Mouse (Mus musculus) heart, embryonic 11.5 days (tissue): ENCODE measurements at regions not wholly inside any gene's neighbourhood (a gene's known extent, or its start where the extent isn't known, plus 50 kb on each side); places are given as distances from the start of the nearest gene placed in this dataset.

ENCODE experiments used
- ATAC-seq: fragments of 200-750 bp; cut with Nextera tagmentation; replicated peaks from 2 replicates; pipeline ENCODE4 v1.8.0; 2017; ENCODE audit warnings: moderate library complexity; ENCODE audit not compliant: insufficient number of reproducible peaks, low FRiP score, low TSS enrichment
- H3K27ac ChIP-seq: fragments of 300-500 bp; sonication (generic); 2 replicates; pipeline ENCODE4 v1.5.1; 2014; ENCODE audit warnings: mild to moderate bottlenecking, low read depth, low read length
- H3K27me3 ChIP-seq: fragments of 300-500 bp; sonication (generic); 2 replicates; pipeline ENCODE4 v1.6.1; 2014; ENCODE audit warnings: mild to moderate bottlenecking, low read length, mixed read lengths; ENCODE audit not compliant: control insufficient read depth, insufficient read depth
- H3K36me3 ChIP-seq: fragments of 300-500 bp; sonication (generic); 2 replicates; pipeline ENCODE4 v1.6.1; 2014; ENCODE audit warnings: mild to moderate bottlenecking, low read length, moderate library complexity, mixed read lengths; ENCODE audit not compliant: control insufficient read depth, insufficient read depth
- H3K4me1 ChIP-seq: fragments of 300-500 bp; sonication (generic); 2 replicates; pipeline ENCODE4 v1.6.1; 2014; ENCODE audit warnings: low read length; ENCODE audit not compliant: control insufficient read depth, insufficient read depth
- H3K4me2 ChIP-seq: fragments of 300-500 bp; sonication (generic); 2 replicates; pipeline ENCODE4 v1.6.1; 2014; ENCODE audit warnings: mild to moderate bottlenecking, moderate library complexity
- H3K4me3 ChIP-seq: fragments of 300-500 bp; sonication (generic); 2 replicates; pipeline ENCODE4 v1.5.1; 2014; ENCODE audit warnings: low read depth, low read length
- H3K9ac ChIP-seq: fragments of 300-500 bp; sonication (generic); 2 replicates; pipeline ENCODE4 v1.6.1; 2014; ENCODE audit warnings: mild to moderate bottlenecking, low read depth, low read length, moderate library complexity
- H3K9me3 ChIP-seq: fragments of 300-500 bp; sonication (generic); replicated peaks from 2 replicates; pipeline ENCODE4 v1.6.1; 2016; ENCODE audit warnings: low read length; ENCODE audit not compliant: control insufficient read depth
- WGBS: fragments of 180-500 bp; shearing (Covaris S2); extraction: QIAGEN DNeasy Blood & Tissue Kit; methylation state at CpG from one replicate; pipeline ENCODE4 v1.1.7; 2014; ENCODE audit not compliant: insufficient replicate concordance; 5-methylcytosine and 5-hydroxymethylcytosine counted together

GRCm38 (mm10) chr2:51055339-51055738 is 93.6 kb downstream of the Rnd3 start:
- ATAC-seq, result no peak
- 35% methylated on average over 3 of the region's 3 CpGs for WGBS
- Histone ChIP-seq H3K4me3 (no peak overlapping the region), H3K4me1 (no peaks in the 10 kb centered on the region), H3K4me2 (no peak overlapping the region), H3K9me3 (no peaks in the 10 kb centered on the region), H3K27ac (no peak overlapping the region), H3K36me3 (no peaks in the 10 kb centered on the region), H3K27me3 (no peaks in the 10 kb centered on the region), H3K9ac (no peak overlapping the region)

DNA sequence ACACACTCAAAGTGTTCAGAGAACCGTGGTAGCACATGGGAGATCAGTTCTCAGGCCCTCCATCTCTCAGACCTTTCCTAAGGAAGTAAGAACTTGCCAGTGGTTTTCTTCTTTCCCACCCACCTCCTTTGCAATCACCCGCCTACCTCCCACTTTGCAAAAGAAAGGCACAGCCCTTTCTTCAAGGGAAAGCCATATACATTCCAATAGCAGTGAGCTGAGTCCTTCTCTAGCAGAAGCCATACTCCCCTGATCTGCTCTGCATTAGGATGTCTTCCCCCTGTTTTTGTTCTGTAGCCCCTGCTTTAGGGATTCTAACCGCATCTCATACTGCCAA is 99.1 kb downstream of the Rnd3 start:
- H3K4me3 ChIP-seq, result no peak overlapping the region
- ATAC-seq, result no peak
- WGBS, result 71% methylated on average over 3 of the region's 3 CpGs

DNA sequence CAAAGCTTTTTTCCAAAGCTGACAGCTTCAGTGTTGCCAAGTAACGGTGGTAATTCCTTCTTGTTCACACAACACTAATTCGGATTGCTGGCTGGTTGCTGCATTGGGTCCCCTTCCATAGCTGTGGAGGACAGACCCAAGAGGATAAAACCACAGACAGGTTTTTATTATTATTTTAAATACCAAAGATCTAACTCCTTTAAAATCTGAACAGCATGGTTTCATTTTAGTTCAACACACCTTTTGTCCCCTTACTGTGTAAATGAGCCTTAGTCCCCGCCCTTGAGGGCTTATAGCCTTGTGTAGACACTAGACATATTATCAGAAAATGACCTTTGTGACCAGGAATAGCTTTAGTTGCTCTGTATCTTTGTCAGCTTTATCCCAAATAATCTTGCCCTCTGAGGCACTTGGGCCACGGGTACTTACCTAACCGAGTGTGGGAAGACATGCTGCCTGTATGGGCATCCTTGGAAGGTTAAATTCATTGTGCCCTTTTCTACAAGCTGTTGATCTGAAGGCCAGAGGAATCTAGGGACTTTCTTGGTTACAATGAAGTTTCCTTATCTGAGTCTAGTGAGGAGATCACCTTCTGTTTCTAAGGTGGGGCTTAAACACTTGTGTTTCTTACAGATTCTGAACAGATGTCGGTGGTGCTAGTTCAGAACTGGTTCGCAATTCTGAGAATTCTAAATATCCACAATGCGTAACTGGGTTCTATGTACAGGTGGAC is 99.6 kb downstream of the Rnd3 start:
- ATAC-seq, result no peak
- Histone ChIP-seq H3K27me3 (no peaks in the 10 kb centered on the region), H3K4me3 (no peak overlapping the region), H3K36me3 (no peaks in the 10 kb centered on the region), H3K27ac (no peak overlapping the region), H3K4me1 (no peaks in the 10 kb centered on the region), H3K9me3 (no peaks in the 10 kb centered on the region), H3K4me2 (no peak overlapping the region), H3K9ac (no peak overlapping the region)
- WGBS, result 72% methylated on average over 8 of the region's 8 CpGs

More for the DNA sequence above, 99.1 kb downstream of the Rnd3 start:
- no peaks in the 10 kb centered on the region for H3K36me3 ChIP-seq
- H3K4me1 ChIP-seq, result no peaks in the 10 kb centered on the region
- H3K27ac ChIP-seq, result no peak overlapping the region
- H3K9ac ChIP-seq, result no peak overlapping the region
- no peaks in the 10 kb centered on the region for H3K9me3 ChIP-seq
- H3K27me3 ChIP-seq, result no peaks in the 10 kb centered on the region
- no peak overlapping the region for H3K4me2 ChIP-seq

DNA sequence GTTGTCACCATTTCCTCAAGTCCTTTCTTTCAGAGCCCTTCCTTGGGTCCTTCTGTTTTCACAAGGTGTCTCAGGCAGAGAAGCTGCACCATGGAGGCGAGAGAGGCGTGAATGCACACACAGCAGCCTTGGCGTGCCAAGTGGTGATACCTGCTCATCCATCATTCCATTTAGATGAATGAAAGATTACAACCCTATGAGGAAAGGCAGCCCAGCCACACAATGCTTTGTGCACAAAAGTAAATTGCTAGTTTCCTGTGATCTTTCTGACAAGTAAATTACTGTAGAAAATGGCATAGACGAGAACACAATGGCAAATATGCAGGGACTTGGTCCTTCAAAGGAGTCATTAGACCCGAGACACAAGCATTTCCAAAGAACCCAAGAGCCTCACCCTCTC is 101.4 kb downstream of the Rnd3 start:
- Histone ChIP-seq H3K4me2 (no peak overlapping the region), H3K4me3 (no peak overlapping the region), H3K27ac (no peak overlapping the region), H3K4me1 (no peaks in the 10 kb centered on the region), H3K9ac (no peak overlapping the region), H3K9me3 (no peaks in the 10 kb centered on the region), H3K36me3 (no peaks in the 10 kb centered on the region), H3K27me3 (no peaks in the 10 kb centered on the region)
- ATAC-seq, result no peak
- 76% methylated on average over 5 of the region's 5 CpGs for WGBS

- no peaks in the 10 kb centered on the region for H3K27me3 ChIP-seq
- H3K4me1 ChIP-seq, result no peaks in the 10 kb centered on the region
- H3K27ac ChIP-seq, result no peak overlapping the region
- H3K4me3 ChIP-seq, result no peak overlapping the region
- WGBS, result 90% methylated on average over 2 of the region's 2 CpGs
- H3K9me3 ChIP-seq, result no peaks in the 10 kb centered on the region
- H3K36me3 ChIP-seq, result no peaks in the 10 kb centered on the region
- no peak overlapping the region for H3K9ac ChIP-seq
- no peak overlapping the region for H3K4me2 ChIP-seq
- no peak for ATAC-seq
These were observed 103.3 kb downstream of the Rnd3 start for GRCm38 (mm10) chr2:51045626-51046025.

GRCm38 (mm10) chr2:51041101-51041500 is 107.8 kb downstream of the Rnd3 start:
- Histone ChIP-seq H3K27ac (no peak overlapping the region), H3K36me3 (no peaks in the 10 kb centered on the region), H3K27me3 (no peaks in the 10 kb centered on the region), H3K9me3 (no peaks in the 10 kb centered on the region), H3K4me2 (no peak overlapping the region), H3K4me3 (no peak overlapping the region), H3K4me1 (0 out of 2 replicates have a peak, but pooled peaks cover 8% of the 10 kb centered on the region), H3K9ac (no peak overlapping the region)
- 55% methylated on average over 7 of the region's 7 CpGs for WGBS
- ATAC-seq, result no peak

GRCm38 (mm10) chr2:51038685-51039084 is 110.2 kb downstream of the Rnd3 start:
- no peak overlapping the region for H3K4me3 ChIP-seq
- H3K9me3 ChIP-seq, result no peaks in the 10 kb centered on the region
- no peak for ATAC-seq
- WGBS, result 54% methylated on average over 6 of the region's 6 CpGs
- H3K4me2 ChIP-seq, result no peak overlapping the region
- H3K4me1 ChIP-seq, result 0 out of 2 replicates have a peak, but pooled peaks cover 10% of the 10 kb centered on the region
- H3K27me3 ChIP-seq, result no peaks in the 10 kb centered on the region
- no peak overlapping the region for H3K9ac ChIP-seq
- no peaks in the 10 kb centered on the region for H3K36me3 ChIP-seq
- no peak overlapping the region for H3K27ac ChIP-seq

DNA sequence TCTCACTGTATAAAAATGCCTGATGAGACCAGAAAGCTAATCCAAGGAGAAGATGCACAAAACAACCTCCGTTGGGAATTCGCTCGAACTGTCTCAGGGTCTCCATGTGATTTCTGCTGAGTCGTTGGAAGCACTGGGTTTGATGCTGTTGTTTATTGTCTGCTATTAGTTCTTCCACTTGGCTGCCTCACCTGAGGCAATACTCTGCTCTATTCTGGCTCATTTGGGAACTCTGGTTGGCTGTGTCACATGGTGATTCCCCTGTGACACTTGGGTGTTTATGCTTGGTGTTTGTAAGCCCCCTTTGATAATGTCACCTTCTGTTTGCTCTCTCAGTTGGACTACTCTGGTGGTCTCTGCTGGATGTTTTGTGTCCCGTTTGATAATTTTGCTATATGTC is 111.9 kb downstream of the Rnd3 start:
- H3K27ac ChIP-seq, result no peak overlapping the region
- H3K27me3 ChIP-seq, result no peaks in the 10 kb centered on the region
- H3K4me1 ChIP-seq, result 0 out of 2 replicates have a peak, but pooled peaks cover 11% of the 10 kb centered on the region
- ATAC-seq, result no peak
- no peak overlapping the region for H3K4me3 ChIP-seq
- H3K9ac ChIP-seq, result no peak overlapping the region
- no peaks in the 10 kb centered on the region for H3K9me3 ChIP-seq
- 77% methylated on average over 5 of the region's 5 CpGs for WGBS
- H3K4me2 ChIP-seq, result no peak overlapping the region
- H3K36me3 ChIP-seq, result no peaks in the 10 kb centered on the region

DNA sequence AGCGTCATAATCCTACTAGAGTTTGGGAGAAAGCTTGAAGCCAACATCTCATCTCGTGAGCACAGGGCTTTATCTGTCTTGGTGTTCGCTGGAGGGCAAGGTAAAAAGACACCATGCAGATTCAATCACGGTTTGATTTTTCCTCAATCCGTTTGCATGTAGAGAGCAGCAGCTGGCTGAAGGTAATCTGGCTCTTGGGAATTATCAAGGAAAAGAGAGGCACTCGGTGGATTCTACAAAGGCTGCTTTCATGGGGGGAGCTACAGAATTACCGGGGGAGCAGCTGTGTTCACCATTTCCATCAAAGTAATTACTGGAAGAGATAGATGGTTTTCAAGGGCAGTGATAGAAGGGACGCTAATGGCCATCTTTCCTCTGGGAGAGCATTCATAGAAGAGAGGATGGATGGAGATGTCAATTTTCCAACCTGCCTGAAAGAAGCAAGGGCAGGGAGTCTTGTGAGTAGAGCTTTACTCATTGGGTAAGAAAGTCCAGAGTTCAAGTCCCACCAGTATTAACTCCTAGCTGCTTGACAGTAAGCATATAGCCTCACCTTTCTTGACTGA is 112.6 kb downstream of the Rnd3 start:
- Histone ChIP-seq H3K36me3 (no peaks in the 10 kb centered on the region), H3K9ac (no peak overlapping the region), H3K27me3 (no peaks in the 10 kb centered on the region), H3K4me1 (0 out of 2 replicates have a peak, but pooled peaks cover 11% of the 10 kb centered on the region), H3K4me2 (no peak overlapping the region), H3K27ac (no peak overlapping the region), H3K9me3 (no peaks in the 10 kb centered on the region), H3K4me3 (no peak overlapping the region)
- ATAC-seq, result no peak
- WGBS, result 73% methylated on average over 8 of the region's 8 CpGs
